Mouse (Mus musculus): ENCODE data around the gene H60b. TPM values are rescaled to one million over a fixed set of nuclear protein-coding genes. Genes with fewer than 3 reads are reported as not detected.
"Not testable (repeated sequence)": the region's sequence is repeated elsewhere in the genome, so short reads cannot be mapped to it uniquely, and the experiment has no call there.

Gene H60b
- total RNA-seq, 1 experiment = 1.3 TPM

DNA sequence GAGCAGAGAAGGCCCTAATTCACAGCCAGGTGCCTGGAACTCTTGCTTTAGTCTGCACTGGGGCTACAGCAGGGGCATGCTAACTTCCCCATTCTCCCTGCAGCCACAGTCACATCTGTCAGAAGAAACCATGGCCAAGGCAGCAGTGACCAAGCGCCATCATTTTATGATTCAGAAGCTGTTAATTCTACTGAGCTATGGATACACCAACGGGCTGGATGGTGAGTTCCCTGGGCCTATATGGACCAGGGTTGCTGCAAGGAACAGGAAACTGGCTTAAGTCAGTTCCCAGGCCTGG lies 15.8 kb downstream of the H60b start:
- DNase-seq (ENCODE audit: low read depth, low spot score); H3K27ac ChIP-seq (ENCODE audit: insufficient read depth, low read depth, low read length, poor library complexity, severe bottlenecking); in situ Hi-C loops (cut with MboI; ENCODE audit: low sequenced_read_pairs in 2 of 2, unreplicated experiment in 2 of 2); H3K4me1 ChIP-seq (ENCODE audit: control insufficient read depth in 2 of 2, insufficient read depth in 2 of 2, low read length in 2 of 2, poor library complexity in 1 of 2); H3K36me3 ChIP-seq (ENCODE audit: control insufficient read depth, insufficient read depth, low read length, poor library complexity, severe bottlenecking); H3K9me3 ChIP-seq (ENCODE audit: control insufficient read depth, insufficient read depth, low read depth, low read length); H3K9ac ChIP-seq (ENCODE audit: insufficient read depth, low read depth, low read length, poor library complexity, severe bottlenecking); H3K4me3 ChIP-seq (ENCODE audit: insufficient read depth in 1 of 2, low read depth in 1 of 2, low read length in 2 of 2, poor library complexity in 1 of 2, severe bottlenecking in 1 of 2): not testable (repeated sequence)

DNA sequence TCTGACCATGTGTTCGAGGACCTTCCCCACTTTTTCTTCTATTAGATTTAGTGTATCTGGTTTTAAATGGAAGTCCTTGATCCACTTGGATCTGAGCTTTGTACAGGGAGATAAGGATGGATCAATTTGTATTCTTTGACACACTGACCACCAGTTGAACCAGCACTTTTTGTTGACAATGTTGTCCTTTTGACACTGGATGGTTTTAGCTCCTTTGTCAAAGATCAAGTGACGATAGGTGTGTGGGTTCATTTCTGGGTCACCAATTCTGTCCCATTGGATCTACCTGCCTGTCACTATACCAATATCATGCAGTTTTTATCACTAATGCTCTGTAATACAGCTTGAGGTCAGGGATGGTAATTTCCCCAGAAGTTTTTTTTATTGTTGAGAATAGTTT lies 18.1 kb downstream of the H60b start:
- H3K9me3 ChIP-seq (ENCODE audit: control insufficient read depth, insufficient read depth, low read depth, low read length); H3K4me1 ChIP-seq (ENCODE audit: control insufficient read depth in 2 of 2, insufficient read depth in 2 of 2, low read length in 2 of 2, poor library complexity in 1 of 2); H3K9ac ChIP-seq (ENCODE audit: insufficient read depth, low read depth, low read length, poor library complexity, severe bottlenecking); H3K4me3 ChIP-seq (ENCODE audit: insufficient read depth in 1 of 2, low read depth in 1 of 2, low read length in 2 of 2, poor library complexity in 1 of 2, severe bottlenecking in 1 of 2); DNase-seq (ENCODE audit: low read depth, low spot score); in situ Hi-C loops (cut with MboI; ENCODE audit: low sequenced_read_pairs in 2 of 2, unreplicated experiment in 2 of 2); H3K36me3 ChIP-seq (ENCODE audit: control insufficient read depth, insufficient read depth, low read length, poor library complexity, severe bottlenecking); H3K27ac ChIP-seq (ENCODE audit: insufficient read depth, low read depth, low read length, poor library complexity, severe bottlenecking): not testable (repeated sequence)

DNA sequence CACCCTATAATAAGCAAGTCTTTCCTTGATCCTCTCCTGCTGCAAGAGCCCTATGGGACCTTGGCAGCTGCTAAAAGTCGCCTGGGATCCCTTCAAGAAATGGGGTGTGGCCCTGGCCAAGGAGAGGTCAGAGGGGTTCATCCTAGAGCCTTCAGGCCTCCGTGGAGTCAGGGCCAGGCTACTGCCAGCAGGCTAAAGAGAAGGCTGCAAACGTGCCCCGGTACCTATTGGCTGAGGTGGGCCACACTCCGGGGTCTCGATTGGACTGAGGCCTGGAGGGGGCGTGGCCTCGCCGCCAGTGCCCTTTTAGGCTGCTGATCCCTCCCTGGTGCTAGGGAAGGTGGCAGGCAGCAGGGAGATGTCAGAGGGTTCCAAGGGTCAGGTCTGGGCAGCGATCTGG lies 32.6 kb downstream of the H60b start:
- H3K9ac ChIP-seq (ENCODE audit: insufficient read depth, low read depth, low read length, poor library complexity, severe bottlenecking); DNase-seq (ENCODE audit: low read depth, low spot score); H3K36me3 ChIP-seq (ENCODE audit: control insufficient read depth, insufficient read depth, low read length, poor library complexity, severe bottlenecking); in situ Hi-C loops (cut with MboI; ENCODE audit: low sequenced_read_pairs in 2 of 2, unreplicated experiment in 2 of 2); H3K4me1 ChIP-seq (ENCODE audit: control insufficient read depth in 2 of 2, insufficient read depth in 2 of 2, low read length in 2 of 2, poor library complexity in 1 of 2); H3K27ac ChIP-seq (ENCODE audit: insufficient read depth, low read depth, low read length, poor library complexity, severe bottlenecking); H3K4me3 ChIP-seq (ENCODE audit: insufficient read depth in 1 of 2, low read depth in 1 of 2, low read length in 2 of 2, poor library complexity in 1 of 2, severe bottlenecking in 1 of 2); H3K9me3 ChIP-seq (ENCODE audit: control insufficient read depth, insufficient read depth, low read depth, low read length): not testable (repeated sequence)

DNA sequence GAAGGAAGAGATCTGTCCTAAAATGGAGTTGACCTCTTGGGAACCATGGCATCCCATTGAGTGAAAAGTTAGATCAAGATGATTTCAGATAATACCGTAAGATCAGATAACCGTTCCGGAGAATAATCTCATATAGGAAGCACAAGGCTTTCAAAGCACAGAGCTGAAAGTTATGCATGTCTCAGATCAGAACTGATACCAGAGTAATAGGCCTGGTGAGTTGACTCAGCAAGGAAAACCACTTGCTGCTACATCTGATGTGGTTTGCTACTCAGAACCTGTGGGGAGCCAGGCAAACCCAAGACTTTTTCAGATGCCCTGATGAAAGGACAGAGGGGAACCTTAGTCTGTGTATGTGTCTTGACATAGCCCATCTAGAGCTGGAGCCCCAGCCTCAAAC lies 43.0 kb downstream of the H60b start:
- H3K27ac ChIP-seq (ENCODE audit: insufficient read depth, low read depth, low read length, poor library complexity, severe bottlenecking); H3K9me3 ChIP-seq (ENCODE audit: control insufficient read depth, insufficient read depth, low read depth, low read length); H3K4me3 ChIP-seq (ENCODE audit: insufficient read depth in 1 of 2, low read depth in 1 of 2, low read length in 2 of 2, poor library complexity in 1 of 2, severe bottlenecking in 1 of 2); DNase-seq (ENCODE audit: low read depth, low spot score); H3K9ac ChIP-seq (ENCODE audit: insufficient read depth, low read depth, low read length, poor library complexity, severe bottlenecking); H3K36me3 ChIP-seq (ENCODE audit: control insufficient read depth, insufficient read depth, low read length, poor library complexity, severe bottlenecking); H3K4me1 ChIP-seq (ENCODE audit: control insufficient read depth in 2 of 2, insufficient read depth in 2 of 2, low read length in 2 of 2, poor library complexity in 1 of 2); in situ Hi-C loops (cut with MboI; ENCODE audit: low sequenced_read_pairs in 2 of 2, unreplicated experiment in 2 of 2): not testable (repeated sequence)

DNA sequence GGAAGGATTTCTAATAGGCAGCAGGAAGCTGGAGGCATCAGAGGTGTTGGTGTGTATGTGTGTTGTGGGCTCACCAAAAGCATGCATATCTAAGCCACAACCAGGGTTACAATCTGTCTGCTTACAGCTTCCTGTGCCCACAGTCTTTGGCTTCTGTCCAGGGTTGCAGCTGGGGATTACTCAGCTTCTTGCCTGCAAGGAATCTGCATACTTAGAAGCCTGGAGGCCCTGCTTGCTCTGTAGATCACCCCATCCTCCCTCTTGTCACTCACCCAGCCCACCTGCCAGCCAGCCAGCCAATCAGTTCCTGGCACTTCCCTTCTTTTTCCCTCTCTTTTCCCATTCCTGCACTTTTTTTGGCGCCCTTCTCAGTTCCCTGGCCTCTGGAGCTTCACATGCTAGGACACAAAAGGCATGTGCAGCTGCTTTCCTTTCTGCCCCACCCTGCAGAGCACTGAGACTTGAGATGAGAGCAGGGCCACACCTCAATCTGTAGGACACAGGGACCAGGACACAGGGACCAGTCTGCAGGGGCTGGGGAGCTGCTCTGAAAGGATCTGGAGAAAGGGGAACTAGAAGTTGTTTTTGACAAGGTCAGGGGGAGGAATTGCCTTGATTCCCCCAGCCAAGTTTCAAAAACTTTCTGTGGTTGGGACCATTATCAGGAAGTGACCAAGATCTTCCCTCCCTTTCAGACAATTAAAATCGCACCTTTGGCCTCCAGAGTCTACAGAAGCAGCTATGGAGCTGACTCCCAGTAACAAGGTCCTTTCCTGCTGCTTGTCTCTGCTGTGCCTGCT lies 44.6 kb downstream of the H60b start:
- in situ Hi-C loops (cut with MboI; ENCODE audit: low sequenced_read_pairs in 2 of 2, unreplicated experiment in 2 of 2); H3K4me3 ChIP-seq (ENCODE audit: insufficient read depth in 1 of 2, low read depth in 1 of 2, low read length in 2 of 2, poor library complexity in 1 of 2, severe bottlenecking in 1 of 2); H3K9me3 ChIP-seq (ENCODE audit: control insufficient read depth, insufficient read depth, low read depth, low read length); H3K36me3 ChIP-seq (ENCODE audit: control insufficient read depth, insufficient read depth, low read length, poor library complexity, severe bottlenecking); DNase-seq (ENCODE audit: low read depth, low spot score); H3K9ac ChIP-seq (ENCODE audit: insufficient read depth, low read depth, low read length, poor library complexity, severe bottlenecking); H3K4me1 ChIP-seq (ENCODE audit: control insufficient read depth in 2 of 2, insufficient read depth in 2 of 2, low read length in 2 of 2, poor library complexity in 1 of 2); H3K27ac ChIP-seq (ENCODE audit: insufficient read depth, low read depth, low read length, poor library complexity, severe bottlenecking): not testable (repeated sequence)

DNA sequence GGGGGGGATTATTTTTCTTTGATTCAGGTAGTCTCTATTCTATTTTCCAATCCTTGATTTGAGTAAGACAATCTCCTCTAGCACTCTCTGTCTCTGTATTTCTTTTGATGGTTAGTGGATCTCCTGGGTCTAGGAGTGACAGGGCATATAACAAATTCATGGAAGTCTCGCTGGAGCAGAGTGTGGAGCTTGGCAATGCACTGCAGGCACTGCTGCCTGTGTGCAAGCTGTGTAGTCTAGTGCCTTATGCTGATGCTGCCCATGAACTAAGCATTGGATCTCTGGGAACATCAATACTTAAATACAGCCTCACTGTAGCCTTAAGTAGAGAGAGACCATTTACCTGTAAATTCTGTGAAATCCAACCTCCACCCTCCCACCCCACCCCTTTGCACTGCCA lies 48.1 kb downstream of the H60b start:
- H3K27ac ChIP-seq (ENCODE audit: insufficient read depth, low read depth, low read length, poor library complexity, severe bottlenecking); in situ Hi-C loops (cut with MboI; ENCODE audit: low sequenced_read_pairs in 2 of 2, unreplicated experiment in 2 of 2); H3K9me3 ChIP-seq (ENCODE audit: control insufficient read depth, insufficient read depth, low read depth, low read length); H3K36me3 ChIP-seq (ENCODE audit: control insufficient read depth, insufficient read depth, low read length, poor library complexity, severe bottlenecking); H3K4me1 ChIP-seq (ENCODE audit: control insufficient read depth in 2 of 2, insufficient read depth in 2 of 2, low read length in 2 of 2, poor library complexity in 1 of 2); H3K9ac ChIP-seq (ENCODE audit: insufficient read depth, low read depth, low read length, poor library complexity, severe bottlenecking); DNase-seq (ENCODE audit: low read depth, low spot score); H3K4me3 ChIP-seq (ENCODE audit: insufficient read depth in 1 of 2, low read depth in 1 of 2, low read length in 2 of 2, poor library complexity in 1 of 2, severe bottlenecking in 1 of 2): not testable (repeated sequence)
